Mouse (Mus musculus): ENCODE measurements around the gene Lmx1a. TPM values are rescaled to one million over a fixed set of nuclear protein-coding genes. Genes with fewer than 3 reads are reported as not detected.

Gene Lmx1a
- polyA plus RNA-seq, 1 experiment from 2014 or later = 15.0 TPM

GRCm38 (mm10) chr1:167700221-167700620 lies 11.2 kb downstream of the Lmx1a start:
- Histone ChIP-seq H3K27me3 (ENCODE audit: low read depth, poor library complexity, severe bottlenecking) (peaks cover 92% of the 10 kb centered on the region), H3K9me3 (replicated peaks) (peaks cover 5% of the 10 kb centered on the region; the same call in 1 of the 2 replicates), H3K36me3 (no peaks in the 10 kb centered on the region), H3K27ac (replicated peaks) (0 out of 2 replicates have a peak overlapping the region, but pooled peaks have one; percentile 1), H3K4me1 (peaks cover 24% of the 10 kb centered on the region), H3K4me3 (no peak overlapping the region)
- under 1% methylated on average over 7 of the region's 7 CpGs for WGBS
- no peak for DNase-seq (ENCODE audit: low spot score)

GRCm38 (mm10) chr1:167705527-167705926 lies 16.5 kb downstream of the Lmx1a start:
- no peak overlapping the region for H3K27ac ChIP-seq (replicated peaks)
- peaks cover 5% of the 10 kb centered on the region; the same call in 1 of the 2 replicates for H3K9me3 ChIP-seq (replicated peaks)
- peaks cover 46% of the 10 kb centered on the region for H3K27me3 ChIP-seq (ENCODE audit: low read depth, poor library complexity, severe bottlenecking)
- WGBS = 87% methylated on average over 7 of the region's 7 CpGs
- no peak for DNase-seq (ENCODE audit: low spot score)
- peaks cover 2% of the 10 kb centered on the region for H3K4me1 ChIP-seq
- no peak overlapping the region for H3K4me3 ChIP-seq
- no peaks in the 10 kb centered on the region for H3K36me3 ChIP-seq

GRCm38 (mm10) chr1:167708761-167709160 lies 19.7 kb downstream of the Lmx1a start:
- Histone ChIP-seq H3K4me1 (no peaks in the 10 kb centered on the region), H3K27ac (replicated peaks) (no peak overlapping the region), H3K4me3 (no peak overlapping the region), H3K36me3 (no peaks in the 10 kb centered on the region), H3K27me3 (ENCODE audit: low read depth, poor library complexity, severe bottlenecking) (peaks cover 25% of the 10 kb centered on the region), H3K9me3 (replicated peaks) (no peaks in the 10 kb centered on the region)
- WGBS = 66% methylated on average over 5 of the region's 5 CpGs
- DNase-seq (ENCODE audit: low spot score) = no peak

GRCm38 (mm10) chr1:167715730-167716341 lies 26.8 kb downstream of the Lmx1a start:
- DNase-seq (ENCODE audit: low spot score) = no peak
- Histone ChIP-seq H3K27me3 (ENCODE audit: low read depth, poor library complexity, severe bottlenecking) (peaks cover 30% of the 10 kb centered on the region), H3K4me1 (peaks cover 29% of the 10 kb centered on the region), H3K27ac (replicated peaks) (no peak overlapping the region), H3K4me3 (no peak overlapping the region), H3K36me3 (no peaks in the 10 kb centered on the region), H3K9me3 (replicated peaks) (no peaks in the 10 kb centered on the region)
- WGBS = 43% methylated on average over 6 of the region's 6 CpGs

- H3K27me3 ChIP-seq (ENCODE audit: low read depth, poor library complexity, severe bottlenecking) = peaks cover 64% of the 10 kb centered on the region
- H3K9me3 ChIP-seq (replicated peaks) = no peaks in the 10 kb centered on the region
- no peaks in the 10 kb centered on the region for H3K36me3 ChIP-seq
- peak; percentile 34 for DNase-seq (ENCODE audit: low spot score)
- WGBS = 12% methylated on average over 6 of the region's 6 CpGs
- H3K27ac ChIP-seq (replicated peaks) = no peak overlapping the region
- H3K4me1 ChIP-seq = peaks cover 34% of the 10 kb centered on the region
- no peak overlapping the region for H3K4me3 ChIP-seq
Observed at GRCm38 (mm10) chr1:167734471-167734870, 45.4 kb downstream of the Lmx1a start.

GRCm38 (mm10) chr1:167736793-167737192 lies 47.8 kb downstream of the Lmx1a start:
- H3K36me3 ChIP-seq = no peaks in the 10 kb centered on the region
- no peak for DNase-seq (ENCODE audit: low spot score)
- WGBS = 80% methylated on average over 3 of the region's 3 CpGs
- H3K27me3 ChIP-seq (ENCODE audit: low read depth, poor library complexity, severe bottlenecking) = peaks cover 42% of the 10 kb centered on the region
- H3K4me1 ChIP-seq = peaks cover 23% of the 10 kb centered on the region
- no peak overlapping the region for H3K27ac ChIP-seq (replicated peaks)
- H3K9me3 ChIP-seq (replicated peaks) = no peaks in the 10 kb centered on the region
- H3K4me3 ChIP-seq = no peak overlapping the region

- H3K4me3 ChIP-seq = no peak overlapping the region
- 90% methylated on average over 7 of the region's 7 CpGs for WGBS
Observed at GRCm38 (mm10) chr1:167739286-167739685, 50.2 kb downstream of the Lmx1a start.

GRCm38 (mm10) chr1:167746676-167747075 lies 57.6 kb downstream of the Lmx1a start:
- Histone ChIP-seq H3K36me3 (no peaks in the 10 kb centered on the region), H3K4me1 (peaks cover 7% of the 10 kb centered on the region; the same call in 1 of the 2 replicates), H3K4me3 (no peak overlapping the region), H3K27me3 (ENCODE audit: low read depth, poor library complexity, severe bottlenecking) (peaks cover 17% of the 10 kb centered on the region; the same call in 1 of the 2 replicates), H3K27ac (replicated peaks) (no peak overlapping the region), H3K9me3 (replicated peaks) (no peaks in the 10 kb centered on the region)
- WGBS = 57% methylated on average over 6 of the region's 6 CpGs
- DNase-seq (ENCODE audit: low spot score) = no peak

More at GRCm38 (mm10) chr1:167739286-167739685, 50.2 kb downstream of the Lmx1a start:
- Histone ChIP-seq H3K27ac (replicated peaks) (no peak overlapping the region), H3K9me3 (replicated peaks) (no peaks in the 10 kb centered on the region), H3K36me3 (no peaks in the 10 kb centered on the region), H3K27me3 (ENCODE audit: low read depth, poor library complexity, severe bottlenecking) (peaks cover 25% of the 10 kb centered on the region), H3K4me1 (peaks cover 5% of the 10 kb centered on the region)
- DNase-seq (ENCODE audit: low spot score) = no peak

GRCm38 (mm10) chr1:167752661-167753060 lies 63.6 kb downstream of the Lmx1a start:
- no peak overlapping the region for H3K4me3 ChIP-seq
- no peak overlapping the region for H3K27ac ChIP-seq (replicated peaks)
- no peaks in the 10 kb centered on the region for H3K9me3 ChIP-seq (replicated peaks)
- DNase-seq (ENCODE audit: low spot score) = no peak
- H3K27me3 ChIP-seq (ENCODE audit: low read depth, poor library complexity, severe bottlenecking) = peaks cover 67% of the 10 kb centered on the region
- H3K4me1 ChIP-seq = peaks cover 17% of the 10 kb centered on the region
- WGBS = 89% methylated on average over 5 of the region's 5 CpGs
- H3K36me3 ChIP-seq = no peaks in the 10 kb centered on the region

GRCm38 (mm10) chr1:167754085-167754484 lies 65.0 kb downstream of the Lmx1a start:
- H3K4me3 ChIP-seq = no peak overlapping the region
- H3K27ac ChIP-seq (replicated peaks) = no peak overlapping the region
- H3K27me3 ChIP-seq (ENCODE audit: low read depth, poor library complexity, severe bottlenecking) = peaks cover 81% of the 10 kb centered on the region
- H3K9me3 ChIP-seq (replicated peaks) = no peaks in the 10 kb centered on the region
- H3K4me1 ChIP-seq = peaks cover 25% of the 10 kb centered on the region
- no peaks in the 10 kb centered on the region for H3K36me3 ChIP-seq
- DNase-seq (ENCODE audit: low spot score) = no peak
- 84% methylated on average over 4 of the region's 4 CpGs for WGBS

GRCm38 (mm10) chr1:167754636-167755522 lies 65.8 kb downstream of the Lmx1a start:
- Histone ChIP-seq H3K27ac (replicated peaks) (no peak overlapping the region), H3K9me3 (replicated peaks) (no peaks in the 10 kb centered on the region), H3K4me3 (no peak overlapping the region), H3K4me1 (peaks cover 27% of the 10 kb centered on the region), H3K36me3 (no peaks in the 10 kb centered on the region), H3K27me3 (ENCODE audit: low read depth, poor library complexity, severe bottlenecking) (peaks cover 89% of the 10 kb centered on the region)
- no peak for DNase-seq (ENCODE audit: low spot score)
- 28% methylated on average over 14 of the region's 14 CpGs for WGBS

GRCm38 (mm10) chr1:167758208-167758607 lies 69.2 kb downstream of the Lmx1a start:
- peaks cover 58% of the 10 kb centered on the region for H3K4me1 ChIP-seq
- 84% methylated on average over 8 of the region's 8 CpGs for WGBS
- H3K36me3 ChIP-seq = no peaks in the 10 kb centered on the region
- no peaks in the 10 kb centered on the region for H3K9me3 ChIP-seq (replicated peaks)
- peaks cover 94% of the 10 kb centered on the region for H3K27me3 ChIP-seq (ENCODE audit: low read depth, poor library complexity, severe bottlenecking)
- no peak for DNase-seq (ENCODE audit: low spot score)
- no peak overlapping the region for H3K4me3 ChIP-seq
- no peak overlapping the region for H3K27ac ChIP-seq (replicated peaks)

- peaks cover 94% of the 10 kb centered on the region for H3K27me3 ChIP-seq (ENCODE audit: low read depth, poor library complexity, severe bottlenecking)
Observed at GRCm38 (mm10) chr1:167760307-167760706, 71.3 kb downstream of the Lmx1a start.

More at GRCm38 (mm10) chr1:167760307-167760706, 71.3 kb downstream of the Lmx1a start:
- Histone ChIP-seq H3K4me3 (no peak overlapping the region), H3K36me3 (no peaks in the 10 kb centered on the region), H3K4me1 (peaks cover 48% of the 10 kb centered on the region), H3K27ac (replicated peaks) (no peak overlapping the region; the same call in 1 of the 2 replicates), H3K9me3 (replicated peaks) (no peaks in the 10 kb centered on the region)
- DNase-seq (ENCODE audit: low spot score) = no peak
- 91% methylated on average over 10 of the region's 10 CpGs for WGBS

Measured in midbrain, embryonic 10.5 days (tissue).